Comparison of ENCODE assay signal across 28 mouse cellular contexts in genomic region chr16:48832055-48832454, GRCm38 (mm10). TPM values are rescaled to one million over a fixed set of nuclear protein-coding genes. Genes with fewer than 3 reads are reported as not detected.
DNase-seq lines count a peak whose midpoint lies in the region; ATAC-seq and TF ChIP-seq lines count a peak whose summit lies in the region.
"Had no signal": no experiment of that assay in that cellular context is flagged by ENCODE, and none has a peak within 500 bp of the region (broad histone marks: within the 10 kb centered on the region; RNA-seq: fewer than 3 reads in every experiment).

No protein-coding gene starts in this region.

- TF ChIP-seq POLR2A in liver, adult 2 months (IDR thresholded peaks at IDR 0.05; ENCODE audit: extremely low read depth, insufficient read depth, low read length): no peak

- no peaks in the 10 kb centered on the region for H3K79me2 ChIP-seq in liver, adult 2 months (ENCODE audit: control insufficient read depth, insufficient read depth, low read length)
- H3K79me2 ChIP-seq in macrophage (ENCODE audit: inconsistent target): no peaks in the 10 kb centered on the region

- ATAC-seq in liver, embryonic 12.5 days: no peak
- ATAC-seq in lung, postnatal 0 days: peak; percentile 58
- no peak for ATAC-seq in megakaryocyte, adult 5-6 weeks (ENCODE audit: poor library complexity, severe bottlenecking)
- ATAC-seq: forebrain, embryonic 14.5 days; forebrain, embryonic 16.5 days had no signal

- H3K27me3 ChIP-seq in liver, adult 2 months (ENCODE audit: control insufficient read depth, insufficient read depth, low read length): no peaks in the 10 kb centered on the region
- no peaks in the 10 kb centered on the region for H3K27me3 ChIP-seq in liver, embryonic 12.5 days (replicated peaks)
- H3K27me3 ChIP-seq in lung, postnatal 0 days (replicated peaks; ENCODE audit: insufficient read depth, low read length): no peaks in the 10 kb centered on the region
- H3K27me3 ChIP-seq: embryonic facial prominence, embryonic 13.5 days; embryonic facial prominence, embryonic 15.5 days; forebrain, embryonic 12.5 days had no signal

- H3K9ac ChIP-seq in liver, adult 2 months (ENCODE audit: low read depth, low read length): no peak overlapping the region
- H3K9ac ChIP-seq in liver, embryonic 12.5 days: no peak overlapping the region
- no peak overlapping the region for H3K9ac ChIP-seq in lung, postnatal 0 days (replicated peaks; ENCODE audit: low read depth)
- H3K9ac ChIP-seq: embryonic facial prominence, embryonic 13.5 days; embryonic facial prominence, embryonic 15.5 days; forebrain, embryonic 12.5 days had no signal

- H3K9me3 ChIP-seq in liver, embryonic 12.5 days (replicated peaks): no peaks in the 10 kb centered on the region
- no peaks in the 10 kb centered on the region for H3K9me3 ChIP-seq in lung, postnatal 0 days (ENCODE audit: low read length)
- H3K9me3 ChIP-seq: embryonic facial prominence, embryonic 13.5 days; embryonic facial prominence, embryonic 15.5 days; forebrain, embryonic 10.5 days; forebrain, embryonic 12.5 days had no signal

- peak; percentile 23 for DNase-seq in liver, adult 2 months (ENCODE audit: extremely low read depth, low read depth, low spot score)
- DNase-seq in lung, postnatal 0 days (ENCODE audit: low spot score): peak; percentile 51
- DNase-seq in lung, postnatal 10 days: no peak
- DNase-seq: adrenal gland, adult 2 months; adrenal gland, postnatal 10 days; adrenal gland, postnatal 25 days; cerebellum, adult 11 months; cerebellum, adult 18-20 months; cerebellum, adult 8-10 months; cerebellum, adult 9-11 months; cerebellum, postnatal 14 days; cerebellum, postnatal 36 days; embryo, embryonic 11 days had no signal

- no peak for TF ChIP-seq EP300 in lung, postnatal 0 days (IDR thresholded peaks at IDR 0.05)

- no peak for TF ChIP-seq CTCF in liver, adult 2 months (IDR thresholded peaks at IDR 0.05; ENCODE audit: low read depth, low read length)
- no peak for TF ChIP-seq CTCF in lung, postnatal 0 days (IDR thresholded peaks at IDR 0.05)

- no peaks in the 10 kb centered on the region for H3K4me1 ChIP-seq in liver, adult 2 months (ENCODE audit: control insufficient read depth, insufficient read depth, low read length)
- H3K4me1 ChIP-seq in liver, embryonic 12.5 days: no peaks in the 10 kb centered on the region
- no peaks in the 10 kb centered on the region for H3K4me1 ChIP-seq in lung, postnatal 0 days (ENCODE audit: insufficient read depth, low read depth, low read length)
- H3K4me1 ChIP-seq: embryonic facial prominence, embryonic 13.5 days; embryonic facial prominence, embryonic 15.5 days; forebrain, embryonic 10.5 days; forebrain, embryonic 12.5 days had no signal

- WGBS in liver, adult 2 months: 59% methylated on average over 8 of the region's 8 CpGs
- WGBS in liver, embryonic 12.5 days (ENCODE audit: insufficient replicate concordance): 68% methylated on average over 8 of the region's 8 CpGs
- WGBS in lung, postnatal 0 days: 50% methylated on average over 7 of the region's 8 CpGs
- 84% methylated on average over 6 of the region's 8 CpGs for WGBS in macrophage (ENCODE audit: missing documents)

- peak overlapping the region; percentile 17; the same call in 1 of the 2 replicates for H3K27ac ChIP-seq in liver, adult 2 months (replicated peaks; ENCODE audit: insufficient read depth, low read depth, low read length)
- no peak overlapping the region for H3K27ac ChIP-seq in liver, embryonic 12.5 days
- H3K27ac ChIP-seq in lung, postnatal 0 days (ENCODE audit: low read length): no peak overlapping the region
- H3K27ac ChIP-seq in macrophage: peak overlapping the region; percentile 74
- H3K27ac ChIP-seq: embryonic facial prominence, embryonic 13.5 days; embryonic facial prominence, embryonic 15.5 days; forebrain, embryonic 10.5 days; forebrain, embryonic 12.5 days had no signal

- no peak overlapping the region for H3K4me2 ChIP-seq in liver, embryonic 12.5 days
- no peak overlapping the region for H3K4me2 ChIP-seq in lung, postnatal 0 days (replicated peaks; ENCODE audit: low read depth, low read length)
- H3K4me2 ChIP-seq: embryonic facial prominence, embryonic 13.5 days; embryonic facial prominence, embryonic 15.5 days; forebrain, embryonic 12.5 days had no signal

- H3K4me3 ChIP-seq in liver, adult 2 months (ENCODE audit: insufficient read depth, low read depth, low read length): no peak overlapping the region
- H3K4me3 ChIP-seq in liver, embryonic 12.5 days: no peak overlapping the region
- no peak overlapping the region for H3K4me3 ChIP-seq in lung, postnatal 0 days (ENCODE audit: low read depth, low read length)
- H3K4me3 ChIP-seq in macrophage (ENCODE audit: inconsistent target): no peak overlapping the region
- H3K4me3 ChIP-seq: embryonic facial prominence, embryonic 13.5 days; embryonic facial prominence, embryonic 15.5 days; erythroblast, embryonic 14.5 days; forebrain, embryonic 10.5 days; forebrain, embryonic 12.5 days had no signal

- no peaks in the 10 kb centered on the region for H3K36me3 ChIP-seq in liver, adult 2 months (ENCODE audit: control insufficient read depth, insufficient read depth, low read length)
- H3K36me3 ChIP-seq in liver, embryonic 12.5 days: no peaks in the 10 kb centered on the region
- H3K36me3 ChIP-seq in lung, postnatal 0 days (ENCODE audit: insufficient read depth, low read length): no peaks in the 10 kb centered on the region
- no peaks in the 10 kb centered on the region for H3K36me3 ChIP-seq in macrophage (ENCODE audit: inconsistent target)
- H3K36me3 ChIP-seq: embryonic facial prominence, embryonic 13.5 days; embryonic facial prominence, embryonic 15.5 days; forebrain, embryonic 10.5 days; forebrain, embryonic 12.5 days had no signal

RNA-seq across cellular contexts. Expression of gene Retnla, which starts 10.3 kb away (rescaled TPM):
- total RNA-seq in liver, adult 2 months (2014; rRNA removed): 0.18 TPM in 1 of 2 replicates, not detected in the other
- not detected in 2 replicates for polyA plus RNA-seq in liver, adult 2 months (2012; rRNA removed)
- not detected in 2 replicates for polyA plus RNA-seq in liver, embryonic 12.5 days (2016; fragmentation: Nextera tagmentation; extraction: Ambion mirVana)
- polyA plus RNA-seq in lung, postnatal 0 days (2015; fragmentation: Nextera tagmentation; extraction: Ambion mirVana): 693 and 1,146 TPM in 2 replicates
- not detected for total RNA-seq in macrophage (2018; cell fraction: chromatin; rRNA removed)
- total RNA-seq in macrophage (2018; cell fraction: cytosol; rRNA removed): 1 to 10 TPM in 1 of 26 experiments, not detected in 25; 1.0 TPM
- total RNA-seq in macrophage (2018; cell fraction: nucleus; rRNA removed): 1 to 10 TPM in 1 of 26 experiments, not detected in 25; 1.9 TPM
- not detected in 3 replicates for polyA plus RNA-seq in macrophage (2018)
- total RNA-seq in megakaryocyte, adult 5-6 weeks (2015): 0.82 TPM in 1 of 2 replicates, not detected in the other
- total RNA-seq in megakaryocyte, adult 5-6 weeks (2017): not detected in 2 replicates
- total RNA-seq: common myeloid progenitor, adult 5-6 weeks; ES-E14; MEL had no signal
- polyA plus RNA-seq: C2C12; embryonic facial prominence, embryonic 11.5 days; embryonic facial prominence, embryonic 13.5 days; embryonic facial prominence, embryonic 15.5 days; erythroblast, embryonic 14.5 days; forebrain, embryonic 10.5 days; forebrain, embryonic 12.5 days; forebrain, embryonic 14.5 days; forebrain, embryonic 16.5 days had no signal

RNA-seq across cellular contexts. Expression of gene Retnlb, which starts 15.4 kb away (rescaled TPM):
- not detected in 2 replicates for total RNA-seq in liver, adult 2 months (2014; rRNA removed)
- polyA plus RNA-seq in liver, adult 2 months (2012; rRNA removed): not detected in 2 replicates
- polyA plus RNA-seq in liver, embryonic 12.5 days (2016; fragmentation: Nextera tagmentation; extraction: Ambion mirVana): not detected in 2 replicates
- 0.20 and 0.42 TPM in 2 replicates for polyA plus RNA-seq in lung, postnatal 0 days (2015; fragmentation: Nextera tagmentation; extraction: Ambion mirVana)
- not detected for total RNA-seq in macrophage (2018; cell fraction: chromatin; rRNA removed)
- not detected for total RNA-seq in macrophage (2018; cell fraction: cytosol; rRNA removed)
- not detected for total RNA-seq in macrophage (2018; cell fraction: nucleus; rRNA removed)
- polyA plus RNA-seq in macrophage (2018): not detected in 3 replicates
- not detected in 2 replicates for total RNA-seq in megakaryocyte, adult 5-6 weeks (2015)
- total RNA-seq in megakaryocyte, adult 5-6 weeks (2017): not detected in 2 replicates
- total RNA-seq: adrenal gland, adult 2 months; adrenal gland, postnatal 10 days; adrenal gland, postnatal 25 days; common myeloid progenitor, adult 5-6 weeks; ES-E14; MEL had no signal
- polyA plus RNA-seq: adrenal gland, adult 2 months; C2C12; embryonic facial prominence, embryonic 11.5 days; embryonic facial prominence, embryonic 13.5 days; embryonic facial prominence, embryonic 15.5 days; erythroblast, embryonic 14.5 days; forebrain, embryonic 10.5 days; forebrain, embryonic 12.5 days; forebrain, embryonic 14.5 days; forebrain, embryonic 16.5 days had no signal

RNA-seq across cellular contexts. Expression of gene Retnlg, which starts 40.4 kb away (rescaled TPM):
- 0.74 TPM in 1 of 2 replicates, not detected in the other for total RNA-seq in liver, adult 2 months (2014; rRNA removed)
- 0.42 and 0.75 TPM in 2 replicates for polyA plus RNA-seq in liver, adult 2 months (2012; rRNA removed)
- polyA plus RNA-seq in liver, embryonic 12.5 days (2016; fragmentation: Nextera tagmentation; extraction: Ambion mirVana): 1.1 and 1.4 TPM in 2 replicates
- polyA plus RNA-seq in lung, postnatal 0 days (2015; fragmentation: Nextera tagmentation; extraction: Ambion mirVana): 41.2 and 51.3 TPM in 2 replicates
- total RNA-seq in macrophage (2018; cell fraction: chromatin; rRNA removed): not detected
- total RNA-seq in macrophage (2018; cell fraction: cytosol; rRNA removed): under 1 TPM in 3 of 26 experiments, not detected in 23; 0.29 to 0.66 (median 0.44) TPM
- total RNA-seq in macrophage (2018; cell fraction: nucleus; rRNA removed): not detected
- 0.66 TPM in 1 of 3 replicates, not detected in the others for polyA plus RNA-seq in macrophage (2018)
- 4,075 and 4,871 TPM in 2 replicates for total RNA-seq in megakaryocyte, adult 5-6 weeks (2015)
- 1,919 and 2,167 TPM in 2 replicates for total RNA-seq in megakaryocyte, adult 5-6 weeks (2017)
- total RNA-seq: adrenal gland, postnatal 25 days; ES-E14; MEL had no signal
- polyA plus RNA-seq: adrenal gland, adult 2 months; C2C12; embryonic facial prominence, embryonic 11.5 days; embryonic facial prominence, embryonic 13.5 days; erythroblast, embryonic 14.5 days; forebrain, embryonic 10.5 days; forebrain, embryonic 12.5 days; forebrain, embryonic 14.5 days; forebrain, embryonic 16.5 days had no signal

Comparison
In these comparisons a context has a peak if more than half of its experiments do, and no peak if none do; other contexts are left out.
1. H3K27ac ChIP-seq: peak in liver, adult 2 months (single experiment) and macrophage (single experiment); none in liver, embryonic 12.5 days (single experiment) and lung, postnatal 0 days (single experiment).
2. RNA of gene Retnla, which starts 10.3 kb away (polyA plus RNA-seq): 693 to 1,146 TPM in lung, postnatal 0 days; not detected in liver, adult 2 months, not detected in liver, embryonic 12.5 days and not detected in macrophage; every median in the first group is over 100 times any median in the second.
3. RNA of gene Retnlg, which starts 40.4 kb away (polyA plus RNA-seq): 41.2 to 51.3 TPM in lung, postnatal 0 days; 1.1 to 1.4 TPM in liver, embryonic 12.5 days, 0.42 to 0.75 TPM in liver, adult 2 months and 0.66 TPM in macrophage; every median in the first group is over 10 times any median in the second.